Mouse (Mus musculus) testis, adult 2 months (tissue): ENCODE results near the gene Josd2. TPM values are rescaled to one million over a fixed set of nuclear protein-coding genes. Genes with fewer than 3 reads are reported as not detected.

ENCODE experiments used
- H3K27ac ChIP-seq: fragments of 200-500 bp; 2 replicates; pipeline ENCODE4 v1.5.1; 2012; ENCODE audit warnings: low read depth, low read length; ENCODE audit not compliant: control insufficient read depth, insufficient read depth
- H3K27me3 ChIP-seq: fragments of 200-500 bp; 2 replicates; pipeline ENCODE4 v1.6.1; 2012; ENCODE audit warnings: mild to moderate bottlenecking, low read length, moderate library complexity; ENCODE audit not compliant: control insufficient read depth, insufficient read depth
- H3K36me3 ChIP-seq: fragments of 200-500 bp; 2 replicates; pipeline ENCODE4 v1.6.1; 2012; ENCODE audit warnings: mild to moderate bottlenecking, low read length; ENCODE audit not compliant: control insufficient read depth, insufficient read depth
- H3K4me1 ChIP-seq: fragments of 200-500 bp; 2 replicates; pipeline ENCODE4 v1.6.1; 2012; ENCODE audit warnings: low read length; ENCODE audit not compliant: control insufficient read depth, insufficient read depth
- H3K4me3 ChIP-seq: fragments of 200-500 bp; 2 replicates; pipeline ENCODE4 v1.5.1; 2012; ENCODE audit warnings: low read depth, mild to moderate bottlenecking, low read length, moderate library complexity, mixed read lengths; ENCODE audit not compliant: control insufficient read depth
- CTCF ChIP-seq: fragments of 200-500 bp; IDR thresholded peaks from 2 replicates; pipeline ENCODE4 v1.5.1; 2012; ENCODE audit warnings: low read depth, mild to moderate bottlenecking, inconsistent platforms, low read length, moderate library complexity; ENCODE audit not compliant: control insufficient read depth, insufficient read depth, insufficient replicate concordance
- POLR2A ChIP-seq: fragments of 200-500 bp; IDR thresholded peaks from 2 replicates; pipeline ENCODE4 v1.6.1; 2012; ENCODE audit warnings: low read depth, mild to moderate bottlenecking, inconsistent platforms, low read length, moderate library complexity; ENCODE audit not compliant: control insufficient read depth
- polyA plus RNA-seq: library from polyadenylated mRNA; depleted of rRNA; stranded (reverse); fragments of >200 nt; gene quantifications from 2 replicates; pipeline ENCODE4 v1.2.3, GENCODE M21; 2012

The Josd2 gene
- polyA plus RNA-seq, 1 experiment = 118 TPM

GRCm38 (mm10) chr7:44495992-44496770, 28.4 kb downstream of the Josd2 start, which contains the start of the genes Emc10 and Fam71e1:
Gene Emc10, minus strand, starts transcription at chr7:44496529.
Gene Fam71e1, plus strand, starts transcription at chr7:44496581.
- peaks cover 13% of the 10 kb centered on the region for H3K4me1 ChIP-seq
- H3K27me3 ChIP-seq = no peaks in the 10 kb centered on the region
- H3K27ac ChIP-seq = peak within 1 kb of the TSS; percentile 93
- H3K36me3 ChIP-seq = no peaks in the 10 kb centered on the region
- no peak for TF ChIP-seq CTCF
- peak; percentile 94 for TF ChIP-seq POLR2A
- peak within 1 kb of the TSS; percentile 96 for H3K4me3 ChIP-seq

- TF ChIP-seq CTCF (no peak), POLR2A (no peak; the same call in 1 of the 2 replicates)
These were observed 29.0 kb downstream of the Josd2 start for GRCm38 (mm10) chr7:44496771-44497109.

DNA sequence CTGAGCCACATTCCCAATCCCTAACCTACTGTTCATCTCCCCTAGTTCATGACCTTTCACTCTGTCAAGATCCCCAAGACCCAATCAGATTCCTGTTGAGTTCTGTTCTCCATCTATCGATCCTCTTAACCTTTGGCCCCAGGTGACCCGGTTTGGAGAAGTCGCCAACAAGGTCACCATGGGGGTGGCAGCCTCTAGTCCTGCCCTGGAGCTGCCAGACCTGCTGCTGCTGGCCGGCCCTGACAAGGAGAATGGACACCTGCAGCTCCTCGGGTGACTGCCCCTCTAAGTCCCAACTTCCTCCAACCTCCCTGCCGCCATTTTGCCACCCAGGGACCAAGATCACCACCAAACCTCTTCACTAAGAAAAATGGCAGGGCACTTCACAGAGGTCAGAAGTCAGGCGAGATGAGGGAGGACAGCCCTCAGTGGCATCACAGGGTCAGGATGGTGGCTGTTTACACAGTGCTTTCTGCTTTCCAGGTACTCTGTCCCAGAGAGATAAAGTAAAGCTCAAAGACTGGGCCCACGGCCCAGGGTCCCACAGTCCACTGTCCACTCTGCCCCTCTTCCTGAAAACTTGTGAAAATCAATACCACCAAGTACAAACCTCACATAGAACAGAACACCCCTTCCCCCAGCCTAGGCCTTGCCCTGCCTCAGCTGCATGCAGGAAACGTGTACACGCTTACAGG, 29.7 kb downstream of the Josd2 start:
- Histone ChIP-seq H3K36me3 (no peaks in the 10 kb centered on the region), H3K27me3 (no peaks in the 10 kb centered on the region), H3K4me1 (peaks cover 13% of the 10 kb centered on the region), H3K4me3 (peak overlapping the region; percentile 96), H3K27ac (peak overlapping the region; percentile 46; the same call in 1 of the 2 replicates)
- TF ChIP-seq CTCF = no peak
- TF ChIP-seq POLR2A = no peak

More at GRCm38 (mm10) chr7:44496771-44497109, 29.0 kb downstream of the Josd2 start:
- Histone ChIP-seq H3K27ac (peak overlapping the region; percentile 93), H3K4me1 (peaks cover 13% of the 10 kb centered on the region), H3K27me3 (no peaks in the 10 kb centered on the region), H3K36me3 (no peaks in the 10 kb centered on the region), H3K4me3 (peak overlapping the region; percentile 96)

DNA sequence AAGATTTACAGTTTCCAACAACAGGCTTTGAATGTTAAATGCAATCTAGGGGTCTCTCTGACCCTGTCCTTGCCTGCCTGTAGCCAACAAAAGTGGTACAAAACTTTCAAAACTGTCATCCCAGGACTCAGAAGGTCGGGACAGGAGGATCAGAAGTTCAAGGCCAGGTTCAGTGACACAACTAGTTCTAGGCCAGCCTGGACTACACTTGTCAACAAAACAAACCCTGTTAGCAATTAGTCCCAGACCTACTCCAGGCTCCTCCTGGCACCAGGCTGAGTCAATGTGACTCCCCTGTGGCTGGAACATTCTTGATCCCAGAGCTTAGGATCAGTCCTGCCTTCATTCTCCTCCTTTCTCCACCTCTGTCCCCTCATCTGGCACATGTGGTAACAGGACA, 31.1 kb downstream of the Josd2 start:
- Histone ChIP-seq H3K4me3 (peak overlapping the region; percentile 19), H3K27me3 (no peaks in the 10 kb centered on the region)

DNA sequence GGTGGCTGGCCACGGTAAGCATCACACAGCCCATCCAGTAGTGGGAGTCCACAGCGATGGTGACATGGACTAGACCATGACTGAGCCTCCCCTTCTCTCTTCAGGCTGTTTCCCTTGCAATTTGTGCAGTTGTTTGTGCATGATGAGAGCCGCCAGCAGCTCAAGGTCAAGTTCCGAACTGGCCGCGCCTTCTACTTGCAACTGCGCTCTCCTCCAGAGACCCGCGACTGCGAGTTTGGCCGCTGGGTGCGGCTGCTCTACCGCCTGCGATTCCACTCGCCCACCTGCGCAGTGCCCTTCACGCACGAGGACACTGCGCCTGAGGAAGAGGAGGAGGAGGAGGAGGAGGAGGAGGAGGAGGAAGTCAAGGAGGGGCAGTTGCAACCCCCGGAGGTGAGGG, 32.3 kb downstream of the Josd2 start:
- peak; percentile 38; the same call in 1 of the 2 replicates for TF ChIP-seq POLR2A
- TF ChIP-seq CTCF = no peak
- Histone ChIP-seq H3K27me3 (no peaks in the 10 kb centered on the region), H3K4me3 (peak overlapping the region; percentile 30), H3K27ac (no peak overlapping the region), H3K4me1 (peaks cover 13% of the 10 kb centered on the region), H3K36me3 (no peaks in the 10 kb centered on the region)

More for the DNA sequence above, 31.1 kb downstream of the Josd2 start:
- H3K4me1 ChIP-seq = peaks cover 13% of the 10 kb centered on the region
- H3K36me3 ChIP-seq = no peaks in the 10 kb centered on the region
- no peak overlapping the region for H3K27ac ChIP-seq
- no peak for TF ChIP-seq POLR2A
- TF ChIP-seq CTCF = no peak

GRCm38 (mm10) chr7:44501563-44502115, 33.9 kb downstream of the Josd2 start:
- Histone ChIP-seq H3K4me1 (peaks cover 13% of the 10 kb centered on the region), H3K27ac (no peak overlapping the region), H3K36me3 (no peaks in the 10 kb centered on the region), H3K27me3 (no peaks in the 10 kb centered on the region), H3K4me3 (no peak overlapping the region)
- TF ChIP-seq CTCF (peak; percentile 59; the same call in 1 of the 2 replicates), POLR2A (no peak)

DNA sequence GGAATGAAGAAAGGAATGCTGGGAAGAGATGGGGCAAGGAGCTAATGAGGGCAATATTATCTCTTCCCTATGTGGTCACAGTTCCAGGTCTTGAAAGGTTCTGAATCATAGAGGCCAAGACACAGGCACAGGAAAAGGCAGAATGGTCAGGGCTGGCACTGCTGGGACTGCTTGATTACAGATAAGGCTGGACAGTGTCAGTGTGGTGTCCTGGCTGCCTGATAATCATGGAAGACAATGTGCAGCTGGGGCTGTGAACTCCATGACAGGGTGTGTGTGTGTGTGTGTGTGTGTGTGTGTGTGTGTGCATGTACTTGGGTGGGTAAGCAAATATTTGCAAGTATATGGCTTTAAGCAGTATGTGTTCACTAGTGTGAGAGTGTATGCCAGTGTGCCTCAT, 39.7 kb downstream of the Josd2 start:
- H3K36me3 ChIP-seq = no peaks in the 10 kb centered on the region
- H3K4me1 ChIP-seq = no peaks in the 10 kb centered on the region
- TF ChIP-seq CTCF (no peak), POLR2A (no peak)
- H3K4me3 ChIP-seq = no peak overlapping the region
- H3K27ac ChIP-seq = no peak overlapping the region
- H3K27me3 ChIP-seq = no peaks in the 10 kb centered on the region
